Mouse (Mus musculus) adrenal gland (tissue): ENCODE results near the gene Setd4.

Experiments used
- intact Hi-C: fragments of 180-260 bp; cut with DNase I; formaldehyde crosslinking; loops from one replicate; pipeline ENCODE4 v1.15.1; 2025

The Setd4 gene

DNA sequence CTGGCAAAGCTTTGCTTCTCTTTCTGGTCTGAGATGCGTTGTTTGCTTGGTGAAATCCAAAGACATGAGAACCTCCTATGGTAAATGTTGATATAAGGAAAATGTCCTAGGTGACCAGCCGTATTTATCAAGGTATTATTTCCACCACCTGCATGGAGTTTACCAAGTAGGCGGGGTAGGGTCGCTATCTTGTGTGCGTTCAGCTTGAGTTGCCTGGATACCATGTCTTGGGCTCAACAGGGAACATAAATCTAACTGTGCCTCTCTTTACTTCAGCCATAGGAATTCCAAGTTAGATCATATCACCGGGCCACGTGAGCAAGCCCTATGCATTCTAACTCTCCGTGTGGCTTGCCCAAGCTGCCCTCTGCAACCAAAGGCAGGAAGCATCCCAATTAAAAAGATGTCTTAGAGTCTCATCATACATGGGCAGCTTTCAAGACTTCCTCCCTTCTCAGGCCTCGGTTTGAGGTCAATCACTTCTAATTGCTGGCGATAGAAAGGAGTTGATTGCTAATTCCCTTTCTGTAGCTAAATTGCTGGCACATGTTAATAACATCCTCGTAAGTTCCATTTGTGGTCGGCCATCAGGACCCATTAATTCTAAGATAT is 57.4 kb downstream of the Setd4 start:
- intact Hi-C loops: no loop called here

DNA sequence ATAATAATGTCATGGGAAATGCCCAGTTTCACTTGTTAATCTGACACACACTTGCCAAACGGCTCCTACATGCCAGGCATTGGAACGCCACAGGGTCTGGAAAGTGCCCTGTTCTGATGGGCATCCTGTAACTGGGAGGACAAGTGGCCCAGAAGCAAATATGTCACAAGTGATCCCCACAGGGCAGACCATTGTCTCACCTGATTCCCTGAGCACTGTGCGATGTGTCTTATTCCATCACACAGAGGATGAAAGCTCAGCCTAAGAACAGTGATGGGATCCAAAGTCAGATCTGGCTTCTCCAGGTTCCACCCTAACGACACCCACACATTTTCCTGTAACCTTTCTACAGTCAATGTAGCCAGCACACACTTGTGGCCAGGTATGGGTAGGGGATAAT is 58.9 kb downstream of the Setd4 start:
- intact Hi-C loops: loop anchor here (5.0 kb wide), 1 partner anchor 1003 kb away; no protein-coding TSS in a partner anchor

DNA sequence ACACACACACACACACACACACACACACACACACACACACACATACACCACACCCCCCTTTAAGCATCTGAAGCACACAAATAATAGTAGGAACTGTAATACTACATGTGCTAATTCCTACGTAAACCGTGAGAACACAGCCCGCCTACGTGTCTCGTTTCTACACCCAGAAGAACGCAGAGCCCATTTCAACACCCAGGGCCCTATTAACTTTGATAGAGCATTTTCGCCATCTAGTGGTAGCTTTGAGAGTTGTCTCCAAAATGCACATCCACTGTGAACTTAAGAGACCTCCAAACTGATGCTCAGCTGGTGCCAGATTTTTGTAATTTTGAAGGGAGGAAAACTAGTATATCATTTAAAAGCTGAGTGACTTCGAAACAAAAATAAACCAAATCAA is 60.2 kb downstream of the Setd4 start:
- intact Hi-C loops: loop anchor here (5.0 kb wide), 1 partner anchor 1001 kb away; no protein-coding TSS in a partner anchor

DNA sequence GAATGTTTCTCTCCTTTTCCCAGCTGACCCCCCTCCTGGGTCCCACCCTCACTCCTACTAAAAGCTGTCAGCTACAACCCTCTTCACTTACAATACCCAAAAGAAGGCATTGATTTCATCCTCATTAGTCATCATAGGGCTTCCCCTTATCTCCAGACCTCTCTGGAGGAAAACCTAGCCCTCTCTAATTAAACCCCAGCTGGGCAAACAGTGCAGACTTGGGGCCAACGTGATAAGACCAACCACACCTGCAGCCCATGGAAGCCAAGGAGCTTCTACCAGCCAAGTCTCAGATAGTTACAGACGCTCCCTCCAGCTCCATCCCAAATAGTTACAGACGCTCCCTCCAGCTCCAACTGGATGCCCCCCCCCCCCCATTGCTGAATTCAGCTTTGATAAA is 64.0 kb downstream of the Setd4 start:
- intact Hi-C loops: loop anchor here (5.0 kb wide), 1 partner anchor 998 kb away; no protein-coding TSS in a partner anchor

DNA sequence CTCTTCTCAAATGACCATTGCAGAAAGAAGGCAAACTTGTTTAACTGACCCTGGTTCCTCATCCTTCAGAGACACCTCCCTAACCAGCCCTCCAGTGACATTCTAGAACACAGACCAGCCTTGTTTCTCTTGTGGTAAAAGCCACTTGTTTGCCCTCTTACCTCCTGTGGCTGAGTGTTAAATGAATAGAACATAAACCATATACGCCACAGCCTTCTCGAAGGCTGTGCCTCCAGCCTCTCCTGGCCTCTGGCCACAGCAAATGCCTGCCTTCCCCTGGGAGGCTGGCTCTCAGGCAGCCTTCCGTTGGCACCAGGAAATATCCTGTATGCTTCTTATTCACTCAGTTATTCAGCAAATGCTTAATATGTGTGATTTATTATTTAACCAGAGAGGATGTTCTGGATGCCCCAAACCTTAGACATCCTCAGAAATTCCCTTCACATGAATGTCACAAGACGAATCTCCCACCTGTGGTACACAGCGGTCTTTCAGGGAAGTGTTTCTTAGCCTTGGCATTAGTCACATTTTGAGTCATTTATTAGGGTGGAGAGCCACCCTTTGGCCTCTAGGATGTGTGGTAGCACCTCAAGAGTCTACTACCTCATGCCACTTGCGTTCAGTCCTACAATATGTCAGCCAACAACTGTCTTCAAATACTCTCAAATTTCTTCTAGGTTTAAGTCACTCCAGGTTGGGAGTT is 68.6 kb downstream of the Setd4 start:
- intact Hi-C loops: no loop called here
